Mouse (Mus musculus) embryonic facial prominence, embryonic 10.5 days (tissue): Measurements from ENCODE around the gene Adamts17. TPM values are rescaled to one million over a fixed set of nuclear protein-coding genes. Genes with fewer than 3 reads are reported as not detected.

Source experiments
- DNase-seq: peaks from one replicate; pipeline ENCODE4 v3.0.0-alpha.2; 2017; ENCODE audit warnings: low spot score
- H3K27ac ChIP-seq: fragments of 300-500 bp; sonication (generic); replicated peaks from 2 replicates; pipeline ENCODE4 v1.5.1; 2016; ENCODE audit warnings: mild to moderate bottlenecking
- H3K27me3 ChIP-seq: fragments of 300-500 bp; sonication (generic); replicated peaks from 2 replicates; pipeline ENCODE4 v1.6.1; 2016; ENCODE audit warnings: low read depth, mild to moderate bottlenecking; ENCODE audit not compliant: poor library complexity, severe bottlenecking
- H3K36me3 ChIP-seq: fragments of 300-500 bp; sonication (generic); replicated peaks from 2 replicates; pipeline ENCODE4 v1.6.1; 2016; ENCODE audit warnings: mild to moderate bottlenecking, moderate library complexity
- H3K4me1 ChIP-seq: fragments of 300-500 bp; sonication (generic); 2 replicates; pipeline ENCODE4 v1.6.1; 2016
- H3K4me3 ChIP-seq: fragments of 300-500 bp; sonication (generic); 2 replicates; pipeline ENCODE4 v1.5.1; 2016; ENCODE audit warnings: mild to moderate bottlenecking, moderate library complexity
- H3K9me3 ChIP-seq: fragments of 300-500 bp; sonication (generic); 2 replicates; pipeline ENCODE4 v1.6.1; 2016; ENCODE audit warnings: mild to moderate bottlenecking
- WGBS: fragments of 180-500 bp; shearing (Covaris S2); methylation state at CpG from one replicate; pipeline ENCODE4 v1.1.7; 2016; 5-methylcytosine and 5-hydroxymethylcytosine counted together
- polyA plus RNA-seq: library from polyadenylated mRNA; unstranded; fragments of >200 nt; fragmentation: Nextera tagmentation; extraction: Ambion mirVana; gene quantifications from 2 replicates; pipeline ENCODE4 v1.2.1, GENCODE M21; 2016

The Adamts17 gene
- polyA plus RNA-seq, 1 experiment from 2014 or later, result 2.6 TPM

- no peaks in the 10 kb centered on the region for H3K9me3 ChIP-seq
- no peaks in the 10 kb centered on the region for H3K4me1 ChIP-seq
- H3K27me3 ChIP-seq, result no peaks in the 10 kb centered on the region
- H3K36me3 ChIP-seq, result no peaks in the 10 kb centered on the region
- 92% methylated on average over 3 of the region's 3 CpGs for WGBS
- no peak overlapping the region for H3K4me3 ChIP-seq
- H3K27ac ChIP-seq, result no peak overlapping the region
- no peak for DNase-seq
Observed at GRCm38 (mm10) chr7:66989357-66990045, 150.0 kb downstream of the Adamts17 start.

GRCm38 (mm10) chr7:66998821-66999220 is 159.3 kb downstream of the Adamts17 start:
- no peaks in the 10 kb centered on the region for H3K27me3 ChIP-seq
- DNase-seq, result no peak
- H3K4me1 ChIP-seq, result peaks cover 9% of the 10 kb centered on the region
- no peak overlapping the region for H3K4me3 ChIP-seq
- 84% methylated on average over 6 of the region's 6 CpGs for WGBS
- H3K36me3 ChIP-seq, result no peaks in the 10 kb centered on the region
- no peak overlapping the region for H3K27ac ChIP-seq
- no peaks in the 10 kb centered on the region for H3K9me3 ChIP-seq

GRCm38 (mm10) chr7:67003648-67004047 is 164.1 kb downstream of the Adamts17 start:
- Histone ChIP-seq H3K4me3 (no peak overlapping the region), H3K27me3 (no peaks in the 10 kb centered on the region), H3K36me3 (no peaks in the 10 kb centered on the region), H3K27ac (no peak overlapping the region), H3K9me3 (peaks cover 6% of the 10 kb centered on the region; the same call in 1 of the 2 replicates), H3K4me1 (no peaks in the 10 kb centered on the region)
- no peak for DNase-seq
- 83% methylated on average over 1 of the region's 1 CpGs for WGBS

- WGBS, result 96% methylated on average over 5 of the region's 5 CpGs
- Histone ChIP-seq H3K27ac (no peak overlapping the region), H3K4me3 (no peak overlapping the region), H3K36me3 (no peaks in the 10 kb centered on the region), H3K27me3 (no peaks in the 10 kb centered on the region), H3K9me3 (peaks cover 8% of the 10 kb centered on the region; the same call in 1 of the 2 replicates), H3K4me1 (no peaks in the 10 kb centered on the region)
- DNase-seq, result no peak
Observed at GRCm38 (mm10) chr7:67004220-67004619, 164.7 kb downstream of the Adamts17 start.

- H3K9me3 ChIP-seq, result peaks cover 8% of the 10 kb centered on the region; the same call in 1 of the 2 replicates
- H3K4me1 ChIP-seq, result no peaks in the 10 kb centered on the region
- no peak for DNase-seq
- no peak overlapping the region for H3K4me3 ChIP-seq
- no peak overlapping the region for H3K27ac ChIP-seq
- 88% methylated on average over 5 of the region's 5 CpGs for WGBS
- H3K27me3 ChIP-seq, result no peaks in the 10 kb centered on the region
- H3K36me3 ChIP-seq, result no peaks in the 10 kb centered on the region
Observed at GRCm38 (mm10) chr7:67009841-67010240, 170.3 kb downstream of the Adamts17 start.

GRCm38 (mm10) chr7:67012011-67012751 is 172.6 kb downstream of the Adamts17 start:
- no peak for DNase-seq
- no peaks in the 10 kb centered on the region for H3K27me3 ChIP-seq
- H3K4me3 ChIP-seq, result no peak overlapping the region
- H3K27ac ChIP-seq, result no peak overlapping the region
- WGBS, result 87% methylated on average over 12 of the region's 12 CpGs
- H3K36me3 ChIP-seq, result no peaks in the 10 kb centered on the region
- H3K4me1 ChIP-seq, result no peaks in the 10 kb centered on the region
- H3K9me3 ChIP-seq, result peaks cover 8% of the 10 kb centered on the region; the same call in 1 of the 2 replicates

GRCm38 (mm10) chr7:67013211-67013895 is 173.8 kb downstream of the Adamts17 start:
- Histone ChIP-seq H3K4me3 (no peak overlapping the region), H3K9me3 (peaks cover 5% of the 10 kb centered on the region; the same call in 1 of the 2 replicates), H3K4me1 (no peaks in the 10 kb centered on the region), H3K27me3 (no peaks in the 10 kb centered on the region), H3K36me3 (no peaks in the 10 kb centered on the region), H3K27ac (no peak overlapping the region)
- no peak for DNase-seq
- 93% methylated on average over 12 of the region's 12 CpGs for WGBS

GRCm38 (mm10) chr7:67019937-67020336 is 180.4 kb downstream of the Adamts17 start:
- no peak overlapping the region for H3K4me3 ChIP-seq
- no peak overlapping the region for H3K27ac ChIP-seq
- no peaks in the 10 kb centered on the region for H3K27me3 ChIP-seq
- DNase-seq, result no peak
- H3K36me3 ChIP-seq, result no peaks in the 10 kb centered on the region
- no peaks in the 10 kb centered on the region for H3K9me3 ChIP-seq
- 82% methylated on average over 3 of the region's 3 CpGs for WGBS
- H3K4me1 ChIP-seq, result no peaks in the 10 kb centered on the region

- H3K27me3 ChIP-seq, result no peaks in the 10 kb centered on the region
- no peak overlapping the region for H3K4me3 ChIP-seq
- WGBS, result 62% methylated on average over 20 of the region's 20 CpGs
- H3K4me1 ChIP-seq, result peaks cover 23% of the 10 kb centered on the region
- H3K36me3 ChIP-seq, result no peaks in the 10 kb centered on the region
- 0 out of 2 replicates have a peak overlapping the region, but pooled peaks have one; percentile 10 for H3K27ac ChIP-seq
- DNase-seq, result peak; percentile 46
- H3K9me3 ChIP-seq, result no peaks in the 10 kb centered on the region
Observed at GRCm38 (mm10) chr7:67026114-67027070, 186.9 kb downstream of the Adamts17 start.

- no peaks in the 10 kb centered on the region for H3K36me3 ChIP-seq
- H3K4me1 ChIP-seq, result peaks cover 23% of the 10 kb centered on the region
- no peaks in the 10 kb centered on the region for H3K27me3 ChIP-seq
- H3K9me3 ChIP-seq, result no peaks in the 10 kb centered on the region
- H3K27ac ChIP-seq, result no peak overlapping the region; the same call in 1 of the 2 replicates
- H3K4me3 ChIP-seq, result no peak overlapping the region
- DNase-seq, result no peak
- WGBS, result 92% methylated on average over 8 of the region's 8 CpGs
Observed at GRCm38 (mm10) chr7:67027216-67027615, 187.7 kb downstream of the Adamts17 start.

- 94% methylated on average over 5 of the region's 5 CpGs for WGBS
- H3K36me3 ChIP-seq, result no peaks in the 10 kb centered on the region
- no peaks in the 10 kb centered on the region for H3K9me3 ChIP-seq
- H3K4me1 ChIP-seq, result peaks cover 23% of the 10 kb centered on the region
- no peak overlapping the region; the same call in 1 of the 2 replicates for H3K27ac ChIP-seq
- H3K27me3 ChIP-seq, result no peaks in the 10 kb centered on the region
- H3K4me3 ChIP-seq, result no peak overlapping the region
- no peak for DNase-seq
Observed at GRCm38 (mm10) chr7:67027696-67028095, 188.2 kb downstream of the Adamts17 start.

- no peaks in the 10 kb centered on the region for H3K9me3 ChIP-seq
- no peaks in the 10 kb centered on the region for H3K27me3 ChIP-seq
- peaks cover 23% of the 10 kb centered on the region for H3K4me1 ChIP-seq
- H3K27ac ChIP-seq, result no peak overlapping the region
- no peaks in the 10 kb centered on the region for H3K36me3 ChIP-seq
- H3K4me3 ChIP-seq, result no peak overlapping the region
- DNase-seq, result no peak
- 57% methylated on average over 4 of the region's 4 CpGs for WGBS
Observed at GRCm38 (mm10) chr7:67028902-67029301, 189.4 kb downstream of the Adamts17 start.
